Mouse (Mus musculus): ENCODE measurements around the gene Spaca1. TPM values are rescaled to one million over a fixed set of nuclear protein-coding genes. Genes with fewer than 3 reads are reported as not detected.
"Not testable (repeated sequence)": the region's sequence is repeated elsewhere in the genome, so short reads cannot be mapped to it uniquely, and the experiment has no call there.

Spaca1 gene
- polyA plus RNA-seq (2014; fragmentation: Nextera tagmentation; extraction: Ambion mirVana) = 2.5 and 4.1 TPM in 2 replicates

- 30% methylated on average over 46 of the region's 46 CpGs for WGBS
- H3K27ac ChIP-seq (replicated peaks; ENCODE audit: low read depth, low read length) = no peak within 1 kb of the TSS
These were observed at the start of gene Spaca1 for GRCm38 (mm10) chr4:34049571-34050255. Gene Spaca1, minus strand, starts transcription at chr4:34050191.

GRCm38 (mm10) chr4:34087286-34087685 lies 37.3 kb upstream of the Spaca1 start:
- WGBS = 94% methylated on average over 5 of the region's 5 CpGs
- DNase-seq (ENCODE audit: low spot score); H3K4me3 ChIP-seq (ENCODE audit: low read depth, low read length); H3K4me1 ChIP-seq (ENCODE audit: control insufficient read depth, insufficient read depth, low read length); H3K36me3 ChIP-seq (replicated peaks; ENCODE audit: control insufficient read depth, insufficient read depth, low read depth, low read length); H3K9me3 ChIP-seq (replicated peaks; ENCODE audit: control insufficient read depth, low read length); ATAC-seq (replicated peaks; ENCODE audit: insufficient number of reproducible peaks, low FRiP score, low TSS enrichment, low read depth); H3K9ac ChIP-seq (replicated peaks; ENCODE audit: low read length); H3K27ac ChIP-seq (replicated peaks; ENCODE audit: low read depth, low read length); H3K27me3 ChIP-seq (ENCODE audit: control insufficient read depth, insufficient read depth, low read length); H3K4me2 ChIP-seq (ENCODE audit: low read depth, low read length): not testable (repeated sequence)

More at GRCm38 (mm10) chr4:34049571-34050255, at the start of gene Spaca1:
- H3K4me2 ChIP-seq (ENCODE audit: low read depth, low read length) = peak within 1 kb of the TSS; percentile 29
- H3K9me3 ChIP-seq (replicated peaks; ENCODE audit: control insufficient read depth, low read length) = no peaks in the 10 kb centered on the region
- no peaks in the 10 kb centered on the region for H3K36me3 ChIP-seq (replicated peaks; ENCODE audit: control insufficient read depth, insufficient read depth, low read depth, low read length)
- DNase-seq (ENCODE audit: low spot score) (peak; percentile 46), ATAC-seq (replicated peaks; ENCODE audit: insufficient number of reproducible peaks, low FRiP score, low TSS enrichment, low read depth) (0 out of 2 replicates have a peak, but pooled peaks have one; percentile 14)
- H3K27me3 ChIP-seq (ENCODE audit: control insufficient read depth, insufficient read depth, low read length) = no peaks in the 10 kb centered on the region
- no peaks in the 10 kb centered on the region for H3K4me1 ChIP-seq (ENCODE audit: control insufficient read depth, insufficient read depth, low read length)
- no peak within 1 kb of the TSS for H3K4me3 ChIP-seq (ENCODE audit: low read depth, low read length)
- H3K9ac ChIP-seq (replicated peaks; ENCODE audit: low read length) = peak within 1 kb of the TSS; percentile 57

DNA sequence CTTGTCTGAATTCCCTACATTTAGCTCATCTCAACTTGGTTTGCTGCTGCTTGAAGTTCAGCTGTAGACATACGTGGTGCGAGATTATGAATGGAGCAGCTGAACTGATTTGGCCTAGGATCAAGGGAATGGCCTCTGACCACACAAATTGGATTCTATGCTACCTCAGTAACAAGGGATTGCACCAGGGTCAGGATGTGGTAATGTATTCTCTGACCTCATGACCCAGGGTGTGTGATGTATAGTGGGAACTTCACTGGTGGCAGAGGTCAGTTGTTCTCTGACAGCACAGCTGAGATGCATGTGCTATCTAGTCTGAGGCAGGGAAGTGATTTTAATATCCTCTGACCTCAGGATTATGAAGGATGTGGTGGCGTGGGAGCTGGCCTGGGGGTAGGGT lies 31.1 kb upstream of the Spaca1 start:
- Histone ChIP-seq H3K4me3 (ENCODE audit: low read depth, low read length) (no peak overlapping the region), H3K9ac (replicated peaks; ENCODE audit: low read length) (no peak overlapping the region)
- 71% methylated on average over 3 of the region's 3 CpGs for WGBS

GRCm38 (mm10) chr4:34069002-34069401 lies 19.0 kb upstream of the Spaca1 start:
- no peaks in the 10 kb centered on the region for H3K27me3 ChIP-seq (ENCODE audit: control insufficient read depth, insufficient read depth, low read length)
- ATAC-seq (replicated peaks; ENCODE audit: insufficient number of reproducible peaks, low FRiP score, low TSS enrichment, low read depth) (no peak), DNase-seq (ENCODE audit: low spot score) (no peak)
- no peaks in the 10 kb centered on the region for H3K4me1 ChIP-seq (ENCODE audit: control insufficient read depth, insufficient read depth, low read length)
- H3K9me3 ChIP-seq (replicated peaks; ENCODE audit: control insufficient read depth, low read length) = no peaks in the 10 kb centered on the region
- H3K36me3 ChIP-seq (replicated peaks; ENCODE audit: control insufficient read depth, insufficient read depth, low read depth, low read length) = no peaks in the 10 kb centered on the region
- H3K27ac ChIP-seq (replicated peaks; ENCODE audit: low read depth, low read length) = no peak overlapping the region
- 80% methylated on average over 2 of the region's 5 CpGs for WGBS
- H3K9ac ChIP-seq (replicated peaks; ENCODE audit: low read length) = no peak overlapping the region
- no peak overlapping the region for H3K4me3 ChIP-seq (ENCODE audit: low read depth, low read length)
- H3K4me2 ChIP-seq (ENCODE audit: low read depth, low read length) = no peak overlapping the region

More for the DNA sequence above, 31.1 kb upstream of the Spaca1 start:
- H3K4me2 ChIP-seq (ENCODE audit: low read depth, low read length) = no peak overlapping the region
- no peaks in the 10 kb centered on the region for H3K4me1 ChIP-seq (ENCODE audit: control insufficient read depth, insufficient read depth, low read length)
- DNase-seq (ENCODE audit: low spot score) = no peak
- H3K36me3 ChIP-seq (replicated peaks; ENCODE audit: control insufficient read depth, insufficient read depth, low read depth, low read length) = no peaks in the 10 kb centered on the region
- ATAC-seq (replicated peaks; ENCODE audit: insufficient number of reproducible peaks, low FRiP score, low TSS enrichment, low read depth) = no peak
- H3K9me3 ChIP-seq (replicated peaks; ENCODE audit: control insufficient read depth, low read length) = no peaks in the 10 kb centered on the region
- H3K27me3 ChIP-seq (ENCODE audit: control insufficient read depth, insufficient read depth, low read length) = no peaks in the 10 kb centered on the region
- H3K27ac ChIP-seq (replicated peaks; ENCODE audit: low read depth, low read length) = no peak overlapping the region

DNA sequence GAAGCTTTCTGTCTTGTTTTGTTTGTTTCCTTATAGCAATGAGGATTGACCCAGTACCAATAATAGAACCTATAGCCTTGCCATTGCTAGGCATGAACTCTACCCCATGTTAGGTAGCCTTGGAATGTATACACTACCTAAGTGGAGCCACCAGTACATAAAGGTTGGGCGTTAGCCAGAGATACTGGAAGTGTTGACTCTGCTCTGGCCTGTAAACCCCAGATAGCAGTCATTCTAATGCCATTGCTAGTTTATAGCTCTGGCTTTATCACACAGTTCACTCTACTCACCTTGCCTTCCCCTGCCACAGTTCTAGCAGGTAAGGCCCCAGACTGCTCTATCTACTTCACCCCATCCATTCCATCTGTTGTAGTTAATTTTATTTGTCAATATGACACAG lies 8.3 kb upstream of the Spaca1 start:
- 92% methylated on average over 1 of the region's 1 CpGs for whole genome bisulfite sequencing
- Histone ChIP-seq H3K4me2 (ENCODE audit: low read depth, low read length) (no peak overlapping the region), H3K27ac (replicated peaks; ENCODE audit: low read depth, low read length) (no peak overlapping the region), H3K36me3 (replicated peaks; ENCODE audit: control insufficient read depth, insufficient read depth, low read depth, low read length) (no peaks in the 10 kb centered on the region), H3K9ac (replicated peaks; ENCODE audit: low read length) (no peak overlapping the region), H3K4me1 (ENCODE audit: control insufficient read depth, insufficient read depth, low read length) (no peaks in the 10 kb centered on the region), H3K4me3 (ENCODE audit: low read depth, low read length) (no peak overlapping the region), H3K27me3 (ENCODE audit: control insufficient read depth, insufficient read depth, low read length) (no peaks in the 10 kb centered on the region), H3K9me3 (replicated peaks; ENCODE audit: control insufficient read depth, low read length) (no peaks in the 10 kb centered on the region)
- DNase-seq (ENCODE audit: low spot score) (no peak), ATAC-seq (replicated peaks; ENCODE audit: insufficient number of reproducible peaks, low FRiP score, low TSS enrichment, low read depth) (no peak)

DNA sequence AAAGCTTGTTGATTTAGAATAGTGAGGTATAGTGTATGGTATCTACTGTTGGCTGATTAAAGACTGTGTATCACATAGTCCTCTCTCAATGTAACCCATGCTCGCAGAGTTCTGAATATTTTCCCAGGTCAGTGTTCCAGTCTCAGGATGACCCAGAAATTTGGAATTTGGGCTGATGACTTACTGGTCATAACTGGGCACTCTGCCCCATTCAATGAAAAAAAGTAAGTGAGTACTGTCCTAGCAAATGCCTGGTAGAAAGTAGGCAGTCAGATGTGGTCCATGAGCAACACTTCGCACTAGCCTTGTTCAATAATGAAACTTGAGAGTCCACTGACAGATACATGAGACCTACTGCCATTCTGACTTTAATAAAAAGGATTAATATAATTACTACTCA lies 23.2 kb downstream of the Spaca1 start:
- Histone ChIP-seq H3K9ac (replicated peaks; ENCODE audit: low read length) (no peak overlapping the region), H3K27ac (replicated peaks; ENCODE audit: low read depth, low read length) (no peak overlapping the region), H3K4me2 (ENCODE audit: low read depth, low read length) (no peak overlapping the region), H3K4me3 (ENCODE audit: low read depth, low read length) (no peak overlapping the region), H3K27me3 (ENCODE audit: control insufficient read depth, insufficient read depth, low read length) (no peaks in the 10 kb centered on the region), H3K4me1 (ENCODE audit: control insufficient read depth, insufficient read depth, low read length) (no peaks in the 10 kb centered on the region), H3K36me3 (replicated peaks; ENCODE audit: control insufficient read depth, insufficient read depth, low read depth, low read length) (no peaks in the 10 kb centered on the region), H3K9me3 (replicated peaks; ENCODE audit: control insufficient read depth, low read length) (no peaks in the 10 kb centered on the region)
- no peak for DNase-seq (ENCODE audit: low spot score)
- ATAC-seq (replicated peaks; ENCODE audit: insufficient number of reproducible peaks, low FRiP score, low TSS enrichment, low read depth) = no peak
- WGBS = 86% methylated on average over 2 of the region's 2 CpGs

DNA sequence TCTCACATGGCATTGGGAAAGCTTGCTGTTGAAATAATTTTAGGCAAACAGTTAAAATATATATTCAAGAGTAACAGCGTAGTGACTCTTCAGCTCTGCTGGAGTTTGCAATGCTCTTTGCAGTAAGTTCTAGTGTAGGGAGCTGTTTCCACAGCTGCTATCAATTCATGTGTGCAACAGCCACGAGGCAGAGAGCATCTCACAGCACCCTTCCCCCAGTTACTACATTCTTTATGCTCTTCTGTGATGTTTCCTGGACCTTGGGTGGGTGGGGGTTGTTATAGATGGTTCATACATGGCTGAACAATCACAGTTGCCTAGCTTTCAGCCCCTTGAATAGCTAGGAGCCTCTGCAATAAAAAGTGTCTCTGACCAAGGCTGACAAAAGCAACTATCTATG lies 28.5 kb downstream of the Spaca1 start:
- no peak overlapping the region for H3K27ac ChIP-seq (replicated peaks; ENCODE audit: low read depth, low read length)
- no peak overlapping the region for H3K4me3 ChIP-seq (ENCODE audit: low read depth, low read length)
- no peak overlapping the region for H3K9ac ChIP-seq (replicated peaks; ENCODE audit: low read length)
- no peaks in the 10 kb centered on the region for H3K9me3 ChIP-seq (replicated peaks; ENCODE audit: control insufficient read depth, low read length)
- H3K4me2 ChIP-seq (ENCODE audit: low read depth, low read length) = no peak overlapping the region
- no peaks in the 10 kb centered on the region for H3K27me3 ChIP-seq (ENCODE audit: control insufficient read depth, insufficient read depth, low read length)
- ATAC-seq (replicated peaks; ENCODE audit: insufficient number of reproducible peaks, low FRiP score, low TSS enrichment, low read depth) (peak; percentile 76; the same call in 1 of the 2 replicates), DNase-seq (ENCODE audit: low spot score) (peak; percentile 65)
- no peaks in the 10 kb centered on the region for H3K36me3 ChIP-seq (replicated peaks; ENCODE audit: control insufficient read depth, insufficient read depth, low read depth, low read length)
- 23% methylated on average over 2 of the region's 2 CpGs for WGBS
- no peaks in the 10 kb centered on the region for H3K4me1 ChIP-seq (ENCODE audit: control insufficient read depth, insufficient read depth, low read length)

DNA sequence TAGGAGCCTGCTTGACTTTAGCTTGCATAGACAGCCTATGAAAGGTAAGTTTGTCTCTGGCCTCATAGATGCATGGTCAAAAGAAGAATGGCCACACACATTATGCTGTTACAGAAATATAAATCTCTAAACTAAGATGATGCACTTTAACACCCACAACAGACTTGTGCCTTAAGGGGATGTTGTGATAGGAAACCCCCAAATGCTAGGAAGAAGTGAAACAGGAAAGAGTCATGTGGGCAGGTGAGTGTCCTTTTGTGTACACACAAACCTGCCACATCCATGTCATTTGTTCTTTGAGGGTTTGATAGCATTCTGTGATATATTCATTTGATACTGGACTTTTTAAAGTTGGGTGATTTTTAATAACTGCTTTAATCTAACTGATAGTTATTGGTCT lies 53.6 kb downstream of the Spaca1 start:
- no peaks in the 10 kb centered on the region for H3K9me3 ChIP-seq (replicated peaks; ENCODE audit: control insufficient read depth, low read length)

More for the DNA sequence above, 53.6 kb downstream of the Spaca1 start:
- H3K4me3 ChIP-seq (ENCODE audit: low read depth, low read length) = no peak overlapping the region
- H3K9ac ChIP-seq (replicated peaks; ENCODE audit: low read length) = no peak overlapping the region
- DNase-seq (ENCODE audit: low spot score) = no peak
- no peaks in the 10 kb centered on the region for H3K36me3 ChIP-seq (replicated peaks; ENCODE audit: control insufficient read depth, insufficient read depth, low read depth, low read length)
- no peak overlapping the region for H3K27ac ChIP-seq (replicated peaks; ENCODE audit: low read depth, low read length)
- no peak for ATAC-seq (replicated peaks; ENCODE audit: insufficient number of reproducible peaks, low FRiP score, low TSS enrichment, low read depth)
- H3K4me2 ChIP-seq (ENCODE audit: low read depth, low read length) = no peak overlapping the region
- H3K4me1 ChIP-seq (ENCODE audit: control insufficient read depth, insufficient read depth, low read length) = no peaks in the 10 kb centered on the region
- H3K27me3 ChIP-seq (ENCODE audit: control insufficient read depth, insufficient read depth, low read length) = no peaks in the 10 kb centered on the region
